Mouse (Mus musculus) ovary, postnatal 10 days (tissue): ENCODE measurements around the gene Smarcd1.
"Not testable (repeated sequence)": the region's sequence is repeated elsewhere in the genome, so short reads cannot be mapped to it uniquely, and the experiment has no call there.

Source experiments
- DNase-seq: peaks from one replicate; pipeline ENCODE4 v3.0.0; 2022; ENCODE audit warnings: low spot score

Gene Smarcd1

GRCm38 (mm10) chr15:99715361-99715865, 13.5 kb downstream of the Smarcd1 start:
- DNase-seq: no peak

- no peak for DNase-seq
Observed at GRCm38 (mm10) chr15:99715982-99716746, 14.2 kb downstream of the Smarcd1 start.

- DNase-seq: no peak
Observed at GRCm38 (mm10) chr15:99716814-99717213, 14.9 kb downstream of the Smarcd1 start.

GRCm38 (mm10) chr15:99717386-99718334, 15.7 kb downstream of the Smarcd1 start, which contains the start of gene Gpd1:
TSS of gene Gpd1 (plus strand) at chr15:99717515.
- DNase-seq: no peak

DNA sequence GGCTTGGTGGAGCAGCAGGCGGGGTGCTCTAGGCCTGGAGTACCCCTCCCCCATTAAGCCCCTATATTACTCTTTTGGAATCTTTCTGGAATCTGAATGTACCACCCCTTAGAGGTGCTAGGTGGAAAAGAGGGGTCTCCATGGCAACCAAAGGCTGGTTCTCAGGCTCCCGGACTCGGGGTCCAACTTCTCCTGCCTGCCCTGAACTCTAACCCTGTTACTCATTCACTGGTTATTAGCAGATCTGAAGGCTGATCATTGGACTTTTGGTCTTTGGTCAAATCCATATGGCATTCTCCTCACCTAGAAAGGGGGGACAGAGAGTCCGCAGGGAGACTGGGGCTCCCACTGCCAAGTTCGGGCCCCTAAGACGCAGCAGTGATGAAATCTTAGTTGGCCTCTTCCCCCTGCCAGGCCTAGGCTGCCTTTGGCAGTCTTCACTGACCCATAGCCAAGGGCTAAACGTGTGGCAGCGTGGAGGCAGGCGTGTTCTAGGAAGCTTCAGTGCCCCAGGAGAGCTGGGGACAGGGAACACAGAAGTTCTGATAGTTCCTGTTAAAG, 16.6 kb downstream of the Smarcd1 start:
- no peak for DNase-seq

- no peak for DNase-seq
Observed at GRCm38 (mm10) chr15:99719865-99720264, 17.9 kb downstream of the Smarcd1 start.

- DNase-seq: no peak
Observed at GRCm38 (mm10) chr15:99721921-99722743, 20.2 kb downstream of the Smarcd1 start.

GRCm38 (mm10) chr15:99723120-99723514, 21.2 kb downstream of the Smarcd1 start:
- DNase-seq: no peak

- DNase-seq: no peak
Observed at GRCm38 (mm10) chr15:99723515-99724291, 21.8 kb downstream of the Smarcd1 start.

GRCm38 (mm10) chr15:99724292-99725021, 22.5 kb downstream of the Smarcd1 start:
- DNase-seq: peak; percentile 49

- peak; percentile 87 for DNase-seq
Observed at GRCm38 (mm10) chr15:99725341-99726155, 23.6 kb downstream of the Smarcd1 start, which contains the start of gene Cox14. TSS of gene Cox14 (plus strand) at chr15:99725618.

DNA sequence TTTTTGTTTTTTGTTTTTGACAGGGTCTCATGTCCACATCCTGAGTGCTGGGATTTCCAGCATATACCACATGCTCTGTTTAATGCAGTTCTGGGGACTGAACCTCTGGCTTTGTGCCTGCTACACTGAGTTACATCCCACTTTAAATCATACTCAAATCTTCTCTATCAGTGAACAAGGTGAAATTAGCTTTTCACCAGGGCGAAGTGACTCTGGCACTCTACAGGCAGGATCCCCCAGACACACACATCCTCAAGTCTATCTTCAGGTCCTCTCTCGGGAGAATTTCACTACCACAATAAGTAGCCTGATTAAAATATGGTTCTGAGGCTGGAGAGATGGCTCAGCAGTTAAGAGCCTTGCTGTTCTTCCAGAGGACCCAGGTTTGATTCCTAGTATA, 24.6 kb downstream of the Smarcd1 start:
- no peak for DNase-seq

DNA sequence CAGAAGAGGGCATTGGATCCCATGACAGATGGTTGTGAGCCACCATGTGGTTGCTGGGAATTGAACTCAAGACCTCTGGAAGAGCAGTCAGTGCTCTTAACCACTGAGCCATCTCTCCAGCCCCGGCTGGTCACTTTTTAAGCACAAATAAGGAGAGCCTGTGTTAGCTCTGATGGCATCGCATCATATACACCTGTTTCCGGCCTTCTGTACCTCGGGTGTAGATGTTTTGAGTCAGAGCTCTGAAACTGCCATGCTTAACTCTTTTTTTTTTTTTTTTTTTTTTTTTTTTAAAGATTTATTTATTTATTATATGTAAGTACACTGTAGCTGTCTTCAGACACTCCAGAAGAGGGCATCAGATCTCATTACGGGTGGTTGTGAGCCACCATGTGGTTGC, 25.1 kb downstream of the Smarcd1 start:
- DNase-seq: not testable (repeated sequence)

GRCm38 (mm10) chr15:99727525-99727924, 25.6 kb downstream of the Smarcd1 start:
- DNase-seq: no peak

- no peak for DNase-seq
Observed at GRCm38 (mm10) chr15:99728211-99728610, 26.3 kb downstream of the Smarcd1 start.

DNA sequence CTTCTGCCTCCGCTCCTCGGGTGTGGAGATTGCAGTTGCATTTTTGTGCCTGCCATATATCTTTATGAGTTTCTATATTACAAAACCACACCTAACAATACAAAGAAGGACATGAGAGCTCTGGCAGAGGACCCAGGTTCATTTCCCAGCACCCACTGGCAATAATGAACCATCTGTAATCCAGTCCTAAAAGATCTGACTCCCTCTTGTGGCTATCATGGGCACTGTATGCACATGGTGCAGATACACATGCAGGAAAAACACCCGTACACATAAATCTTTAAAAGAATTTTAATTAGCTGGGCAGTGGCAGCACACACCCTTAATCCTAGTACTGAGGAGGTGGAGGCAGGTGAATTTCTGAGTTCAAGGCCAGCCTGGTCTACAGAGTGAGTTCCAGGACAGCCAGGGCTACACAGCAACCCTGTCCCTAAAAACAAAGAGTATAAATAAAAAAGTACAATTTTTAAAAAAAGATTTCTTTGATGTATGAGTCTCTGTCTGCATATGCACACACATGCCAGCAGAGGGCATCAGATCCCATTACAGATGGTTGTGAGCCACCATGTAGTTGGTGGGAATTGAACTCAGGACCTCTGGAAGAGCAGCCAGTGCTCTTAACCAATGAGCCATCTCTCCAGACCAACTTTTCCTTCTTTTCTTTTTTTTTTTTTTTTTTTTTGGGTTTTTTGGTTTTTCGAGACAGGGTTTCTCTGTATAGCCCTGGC, 27.3 kb downstream of the Smarcd1 start:
- DNase-seq: no peak

DNA sequence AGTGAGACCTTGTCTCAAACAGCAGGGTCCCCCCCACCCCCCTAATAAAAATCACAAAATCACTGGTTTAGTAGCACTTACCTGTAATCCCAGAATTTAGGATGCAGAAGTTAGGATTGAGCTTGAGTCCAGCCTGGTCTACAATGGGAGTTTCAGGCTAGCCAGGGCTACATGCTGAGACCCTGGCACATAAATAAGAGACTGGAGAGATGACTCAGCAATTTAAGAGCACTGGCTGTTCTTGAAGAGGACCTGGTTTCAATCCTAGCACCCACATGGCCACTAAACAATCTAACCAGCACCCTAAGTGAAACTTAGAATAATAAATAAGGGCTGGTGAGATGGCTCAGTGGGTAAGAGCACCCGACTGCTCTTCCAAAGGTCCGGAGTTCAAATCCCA, 29.2 kb downstream of the Smarcd1 start:
- no peak for DNase-seq

GRCm38 (mm10) chr15:99731678-99732077, 29.7 kb downstream of the Smarcd1 start:
- no peak for DNase-seq
